Mouse (Mus musculus) frontal cortex, postnatal 25 days (tissue): ENCODE data around the gene Tpsb2.

Source experiments
- DNase-seq, 2 experiments: peaks; one replicate each; pipeline ENCODE4 v3.0.0; 2022; ENCODE audit warnings: low spot score in 2 of 2

The Tpsb2 gene

GRCm38 (mm10) chr17:25406011-25406441, 39.9 kb downstream of the Tpsb2 start:
- DNase-seq: no peak

GRCm38 (mm10) chr17:25407352-25407751, 41.2 kb downstream of the Tpsb2 start:
- no peak for DNase-seq

- DNase-seq: no peak
Measured at GRCm38 (mm10) chr17:25408302-25408999, 42.3 kb downstream of the Tpsb2 start.

- no peak for DNase-seq
Measured at GRCm38 (mm10) chr17:25409621-25410020, 43.5 kb downstream of the Tpsb2 start.

- DNase-seq: no peak
Measured at GRCm38 (mm10) chr17:25410180-25410579, 44.1 kb downstream of the Tpsb2 start.

GRCm38 (mm10) chr17:25410786-25411185, 44.7 kb downstream of the Tpsb2 start:
- no peak for DNase-seq

GRCm38 (mm10) chr17:25411251-25411650, 45.1 kb downstream of the Tpsb2 start:
- DNase-seq: no peak

GRCm38 (mm10) chr17:25414209-25414608, 48.1 kb downstream of the Tpsb2 start:
- no peak for DNase-seq

GRCm38 (mm10) chr17:25414917-25415316, 48.8 kb downstream of the Tpsb2 start:
- DNase-seq: no peak

- DNase-seq: no peak
Measured at GRCm38 (mm10) chr17:25415421-25415913, 49.4 kb downstream of the Tpsb2 start.

GRCm38 (mm10) chr17:25416219-25416618, 50.1 kb downstream of the Tpsb2 start:
- DNase-seq: no peak

- DNase-seq: no peak
Measured at GRCm38 (mm10) chr17:25417990-25418389, 51.9 kb downstream of the Tpsb2 start.
